Mouse (Mus musculus) urinary bladder, adult 2 months (tissue): Measurements from ENCODE around the gene Tfap2a. TPM values are rescaled to one million over a fixed set of nuclear protein-coding genes. Genes with fewer than 3 reads are reported as not detected.

ENCODE experiments used
- polyA plus RNA-seq: library from polyadenylated mRNA; depleted of rRNA; stranded (reverse); fragments of >200 nt; gene quantifications from 2 replicates; pipeline ENCODE4 v1.2.3, GENCODE M21; 2012; rRNA removed

Tfap2a gene
- polyA plus RNA-seq, 1 experiment: 0.74 TPM

Other genes with a start within 250 kb of the Tfap2a start
- gene Gcnt2, start 121.4 kb upstream of the Tfap2a start, polyA plus RNA-seq: 10.3 and 20.4 TPM in 2 replicates